Mouse (Mus musculus) kidney, adult 18-20 months (tissue): ENCODE data around the gene Tha1.
"Not testable (repeated sequence)": the region's sequence is repeated elsewhere in the genome, so short reads cannot be mapped to it uniquely, and the experiment has no call there.

Experiments used
- DNase-seq: peaks from one replicate; pipeline ENCODE4 v3.0.0; 2021

Gene Tha1

DNA sequence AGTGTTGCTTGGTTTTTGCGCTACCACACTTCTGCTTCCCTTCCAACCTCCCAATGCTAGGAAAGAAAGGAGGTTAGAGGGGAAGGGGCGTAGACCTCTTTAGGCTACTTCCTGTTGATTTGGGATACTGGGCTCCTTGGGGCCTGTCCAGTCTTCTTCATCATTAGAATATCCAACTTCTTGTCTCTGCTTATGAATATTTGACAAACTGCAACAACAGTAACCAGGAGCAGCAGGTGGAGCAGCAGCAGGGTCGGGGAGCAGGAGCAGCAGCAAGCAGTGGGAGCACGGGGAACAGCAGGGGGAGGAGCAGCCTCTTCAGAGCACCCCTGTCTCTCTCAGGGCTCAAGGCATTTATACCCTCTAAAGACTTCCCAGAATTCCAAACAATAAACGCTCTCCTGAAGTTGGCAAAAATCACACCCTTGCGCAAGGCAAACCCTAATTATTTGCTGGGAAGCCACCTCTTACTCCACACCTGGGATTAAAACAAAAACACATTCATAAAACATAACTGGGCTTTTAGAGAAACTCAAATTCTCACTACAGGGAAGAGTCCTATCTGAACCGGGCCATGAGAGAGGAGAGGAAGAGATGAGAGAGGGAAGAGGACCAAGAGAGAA is 25.6 kb downstream of the Tha1 start:
- DNase-seq = no peak

DNA sequence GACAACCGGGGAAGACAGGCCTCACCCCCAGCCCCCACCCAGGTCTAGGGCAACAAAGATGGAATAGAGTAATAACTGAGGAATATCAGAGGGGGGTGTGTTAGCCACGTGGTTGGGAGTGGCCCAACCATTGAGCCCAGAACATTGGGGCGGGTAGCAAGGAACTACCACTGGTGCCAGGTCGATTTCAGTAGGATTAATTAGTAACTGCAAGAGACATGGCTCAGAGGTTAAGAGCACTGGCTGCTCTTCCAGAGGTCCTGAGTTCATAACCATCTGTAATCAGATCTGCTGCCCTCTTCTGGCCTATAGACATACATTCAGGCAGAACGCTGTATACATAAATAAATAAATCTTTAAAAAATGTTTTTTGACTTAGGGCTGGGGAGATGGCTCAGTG is 26.6 kb downstream of the Tha1 start:
- peak; percentile 73 for DNase-seq

DNA sequence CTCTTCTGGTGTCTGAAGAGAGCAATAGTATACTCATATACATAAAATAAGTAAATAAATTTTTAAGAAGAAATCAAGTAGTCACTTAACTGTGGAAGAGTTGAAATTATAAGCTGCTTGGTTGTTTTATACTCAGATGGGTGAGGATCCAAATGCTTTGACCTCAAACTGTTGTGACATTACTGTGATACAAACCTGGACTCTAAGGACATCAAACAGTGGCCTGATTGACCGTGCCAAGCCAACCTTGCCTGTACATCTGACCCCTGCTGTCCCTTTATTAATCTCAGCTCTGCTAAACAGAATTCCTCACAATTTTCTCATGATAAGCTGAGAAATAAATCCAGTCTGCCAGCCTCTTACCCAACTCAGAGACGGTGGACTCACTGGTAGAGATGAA is 27.6 kb downstream of the Tha1 start:
- DNase-seq = no peak

DNA sequence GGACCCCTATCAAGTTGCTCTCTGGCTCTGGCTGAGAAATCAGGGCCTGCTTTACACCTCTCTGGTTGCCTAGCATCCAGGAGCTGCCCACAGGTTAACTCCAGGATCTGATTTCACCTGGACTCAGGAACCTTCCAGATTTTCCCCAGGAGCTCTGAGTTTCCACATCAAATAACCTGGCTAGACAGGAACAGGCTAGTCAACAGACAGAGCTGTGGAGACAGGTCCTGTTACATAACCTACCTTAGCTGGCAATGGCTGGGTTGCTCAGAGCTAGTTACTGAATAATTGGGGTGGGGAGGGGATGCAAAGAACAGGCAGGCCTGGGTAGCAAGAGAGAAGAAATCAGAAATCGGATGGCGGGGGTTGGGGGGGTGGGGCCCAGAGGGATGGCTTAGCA is 28.3 kb downstream of the Tha1 start:
- peak; percentile 56 for DNase-seq

DNA sequence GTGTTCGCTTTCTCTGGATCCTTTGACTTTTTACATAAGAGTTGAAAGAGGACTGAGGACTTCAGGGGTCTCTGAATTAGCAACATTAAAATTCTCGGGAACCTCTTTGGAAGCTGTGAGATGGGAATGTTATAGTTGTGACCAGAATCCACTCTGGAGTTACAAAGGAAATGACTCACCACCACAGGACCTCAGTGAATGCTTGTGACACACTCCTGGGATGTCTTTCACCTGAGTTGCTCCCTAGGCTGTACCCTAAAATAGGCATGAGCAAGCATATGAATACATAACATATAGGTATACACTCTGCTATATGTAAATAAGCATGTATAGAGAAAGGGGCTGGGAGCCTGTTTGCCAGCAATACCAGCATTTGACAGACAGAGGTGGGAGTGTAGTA is 29.8 kb downstream of the Tha1 start:
- DNase-seq = no peak

DNA sequence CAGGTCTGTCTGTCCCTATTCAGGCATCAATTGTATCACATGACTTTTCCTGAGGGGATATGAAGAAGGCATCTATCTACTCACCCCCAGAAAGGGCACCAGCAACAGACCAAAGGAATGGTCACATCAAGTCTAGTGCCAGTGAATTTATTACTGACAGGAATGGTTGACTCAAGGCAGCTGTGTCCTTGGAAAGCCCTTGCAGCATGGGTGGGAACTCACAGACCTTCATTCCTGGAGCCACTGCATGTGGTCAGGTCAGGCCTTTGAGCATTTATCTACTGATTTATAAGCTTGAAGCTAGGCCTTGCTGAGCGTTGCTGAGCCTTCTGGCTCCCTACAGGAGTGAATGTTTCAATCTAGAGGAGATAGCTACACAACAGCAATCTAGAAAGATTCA is 32.4 kb downstream of the Tha1 start:
- DNase-seq = no peak

DNA sequence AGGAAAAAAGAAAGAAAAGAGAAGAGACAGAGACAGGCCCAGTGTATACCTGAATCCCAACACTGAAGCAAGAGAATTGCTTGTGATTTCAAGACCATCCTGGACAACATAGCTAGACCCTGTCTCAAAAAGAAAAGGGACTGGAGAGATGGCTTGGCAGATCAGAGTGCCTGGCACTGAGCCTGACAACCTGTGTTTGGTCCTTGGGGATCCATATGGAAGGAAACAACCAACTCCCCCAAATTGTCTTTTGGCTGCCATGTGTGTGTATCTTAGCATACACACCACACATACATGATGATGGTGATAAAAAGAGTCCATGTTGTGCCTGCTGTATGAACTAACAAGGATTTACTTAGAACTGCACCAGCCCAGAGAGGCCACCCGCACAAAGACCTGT is 34.3 kb downstream of the Tha1 start:
- no peak for DNase-seq

DNA sequence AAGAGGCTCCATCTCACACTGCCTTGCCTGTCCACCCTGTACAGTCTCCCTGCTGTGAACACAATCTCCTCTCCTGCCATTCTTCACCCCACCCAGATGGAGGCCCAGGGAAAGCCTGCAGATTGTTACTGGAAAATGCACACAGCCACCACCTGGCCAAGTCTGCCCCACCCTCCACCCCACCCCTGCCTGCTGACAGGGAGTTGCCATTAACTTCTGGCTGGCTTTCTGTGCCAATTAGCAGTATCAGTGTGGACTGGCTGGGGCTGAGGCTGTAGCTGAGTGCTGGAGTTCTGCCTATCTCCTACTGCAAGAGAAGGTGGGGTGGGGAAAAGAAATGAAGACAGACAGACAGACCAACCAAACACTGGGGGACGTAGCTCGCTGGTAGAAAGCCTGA is 34.7 kb downstream of the Tha1 start:
- DNase-seq = peak; percentile 54

DNA sequence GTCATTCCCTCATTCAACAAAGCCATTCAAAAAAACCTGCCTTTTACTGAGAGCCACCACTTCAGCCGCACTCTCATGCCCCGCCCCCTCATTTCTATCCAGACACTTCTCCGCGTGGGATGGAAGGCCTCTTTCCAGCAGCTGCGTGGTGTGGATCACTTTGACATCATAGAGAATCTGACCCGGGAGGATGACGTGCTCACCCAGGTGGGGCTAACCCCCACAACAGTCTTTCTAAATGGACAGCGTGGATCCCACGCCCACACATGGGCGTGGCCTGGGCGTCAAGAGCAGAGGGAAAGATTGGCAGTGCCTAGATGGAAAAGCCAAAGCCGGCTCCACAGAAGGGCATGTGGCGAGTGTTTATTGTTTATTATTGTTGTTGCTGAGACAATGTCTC is 37.0 kb downstream of the Tha1 start:
- peak; percentile 54 for DNase-seq

DNA sequence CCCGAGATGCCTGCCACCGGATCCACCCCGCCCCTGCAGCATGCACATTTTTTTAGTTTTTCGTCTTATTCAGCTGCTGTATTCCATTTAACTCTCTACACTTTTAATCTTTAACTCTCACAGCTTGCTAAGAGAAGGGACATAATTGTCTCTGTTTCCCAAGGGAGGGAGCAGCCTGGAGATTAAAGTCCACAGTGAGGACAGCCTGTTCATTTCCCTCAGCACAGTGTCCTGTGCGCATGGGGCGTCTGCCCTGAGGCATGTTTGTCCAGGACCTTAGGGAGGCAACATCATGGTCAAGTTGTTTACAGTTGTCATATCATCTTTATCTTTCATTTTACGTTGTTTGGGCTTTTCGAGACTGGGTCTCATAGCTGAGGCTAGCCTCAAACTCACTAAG is 39.2 kb downstream of the Tha1 start:
- DNase-seq = peak; percentile 78

DNA sequence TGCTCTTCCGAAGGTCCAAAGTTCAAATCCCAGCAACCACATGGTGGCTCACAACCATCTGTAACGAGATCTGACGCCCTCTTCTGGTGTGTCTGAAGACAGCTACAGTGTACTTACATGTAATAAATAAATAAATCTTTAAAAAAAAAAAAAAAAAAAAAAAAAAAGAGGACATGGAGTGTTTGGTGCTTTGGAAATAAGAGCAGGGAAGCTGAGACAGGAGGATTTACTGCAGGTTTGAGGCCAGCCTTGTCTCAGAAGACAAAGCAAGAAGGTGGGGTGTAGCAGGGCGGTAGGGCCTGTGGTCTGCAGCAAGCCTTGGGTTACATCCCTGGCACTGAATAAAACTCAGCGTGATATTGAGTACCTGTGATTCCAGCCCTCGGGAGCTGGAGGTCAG is 39.8 kb downstream of the Tha1 start:
- not testable (repeated sequence) for DNase-seq

DNA sequence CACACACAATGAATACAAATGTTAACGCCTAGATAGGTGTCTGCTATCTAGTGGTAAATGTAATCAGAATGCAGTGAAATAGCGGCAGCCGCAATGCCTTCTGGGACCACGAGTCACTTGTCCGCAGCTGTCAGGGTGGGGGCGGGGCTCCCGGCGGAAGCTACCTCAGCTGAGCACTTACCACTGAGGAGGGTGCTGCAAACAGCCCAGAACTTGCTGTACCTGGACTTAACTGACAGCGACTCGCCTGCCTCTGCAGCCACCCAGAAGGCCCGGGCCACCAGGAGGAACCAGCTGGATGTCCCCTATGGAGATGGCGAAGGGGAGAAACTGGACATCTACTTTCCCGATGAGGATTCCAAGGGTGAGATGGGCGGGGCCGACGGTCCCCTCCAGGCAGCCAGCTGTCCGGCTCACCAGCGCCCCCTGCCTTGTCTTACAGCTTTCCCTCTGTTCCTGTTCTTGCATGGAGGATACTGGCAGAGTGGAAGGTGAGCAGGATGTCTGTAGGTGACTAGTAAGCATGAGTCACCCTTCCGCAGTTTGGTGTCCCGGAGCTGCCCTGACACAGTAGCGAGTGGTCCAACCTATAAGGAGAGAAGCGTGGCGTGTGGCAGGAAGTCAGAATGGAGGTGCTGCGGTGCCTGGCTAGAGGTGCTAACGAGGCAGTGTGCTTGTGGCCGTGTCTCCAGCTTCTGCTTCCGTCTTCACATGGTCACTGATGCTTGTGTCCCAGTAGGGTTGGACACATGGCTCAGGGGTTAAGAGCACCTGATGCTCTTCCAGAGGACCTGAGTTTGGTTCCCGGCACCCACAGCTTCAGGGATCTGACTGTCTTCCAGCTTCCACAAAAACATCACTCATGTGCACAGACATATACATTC is 41.0 kb downstream of the Tha1 start:
- peak; percentile 79 for DNase-seq

DNA sequence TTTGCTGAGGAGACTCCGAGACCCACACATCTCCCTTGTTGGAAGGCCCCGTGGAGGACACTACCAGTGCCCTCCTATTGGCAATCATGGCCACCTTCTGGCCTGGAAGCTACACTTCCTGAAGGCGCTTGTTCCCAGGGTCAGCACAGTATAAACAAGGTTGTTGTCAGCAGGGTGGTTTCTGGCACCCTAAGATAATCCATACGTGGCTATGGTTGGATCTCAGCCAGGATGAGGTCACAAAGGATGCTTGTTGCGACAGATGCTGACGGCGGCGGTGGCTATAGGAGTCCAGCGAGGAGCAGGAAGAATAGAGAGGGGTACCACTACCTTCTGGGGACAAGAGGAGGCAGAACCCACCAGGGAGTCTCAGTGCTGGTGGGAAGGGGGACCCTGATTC is 42.9 kb downstream of the Tha1 start:
- DNase-seq = no peak

DNA sequence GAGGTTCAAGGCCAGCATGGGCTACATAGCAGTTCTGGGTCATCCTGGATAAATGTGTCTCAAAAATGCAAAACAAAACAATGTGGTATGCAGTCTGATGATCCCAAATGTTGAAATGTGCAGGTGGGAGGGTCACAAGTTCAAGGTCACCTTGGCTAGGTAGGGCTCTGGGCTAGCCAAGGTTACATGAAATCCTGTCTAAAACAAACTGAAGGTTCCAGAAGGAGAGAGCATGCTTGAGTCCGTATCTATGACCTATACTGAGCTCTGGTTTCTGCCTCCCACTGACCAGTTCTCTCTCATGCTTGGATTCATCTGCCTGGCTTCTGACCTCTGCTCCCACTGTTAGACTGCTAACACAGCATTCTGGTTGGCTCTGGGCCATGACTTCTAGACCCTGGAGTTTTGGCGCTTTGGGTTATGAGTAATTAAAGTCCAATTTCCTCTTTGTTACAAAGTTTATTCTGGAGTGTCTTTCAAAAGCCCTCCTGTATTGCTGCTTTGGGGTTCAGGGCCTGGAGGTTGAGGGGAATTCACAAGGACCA is 43.5 kb downstream of the Tha1 start:
- peak; percentile 85 for DNase-seq

DNA sequence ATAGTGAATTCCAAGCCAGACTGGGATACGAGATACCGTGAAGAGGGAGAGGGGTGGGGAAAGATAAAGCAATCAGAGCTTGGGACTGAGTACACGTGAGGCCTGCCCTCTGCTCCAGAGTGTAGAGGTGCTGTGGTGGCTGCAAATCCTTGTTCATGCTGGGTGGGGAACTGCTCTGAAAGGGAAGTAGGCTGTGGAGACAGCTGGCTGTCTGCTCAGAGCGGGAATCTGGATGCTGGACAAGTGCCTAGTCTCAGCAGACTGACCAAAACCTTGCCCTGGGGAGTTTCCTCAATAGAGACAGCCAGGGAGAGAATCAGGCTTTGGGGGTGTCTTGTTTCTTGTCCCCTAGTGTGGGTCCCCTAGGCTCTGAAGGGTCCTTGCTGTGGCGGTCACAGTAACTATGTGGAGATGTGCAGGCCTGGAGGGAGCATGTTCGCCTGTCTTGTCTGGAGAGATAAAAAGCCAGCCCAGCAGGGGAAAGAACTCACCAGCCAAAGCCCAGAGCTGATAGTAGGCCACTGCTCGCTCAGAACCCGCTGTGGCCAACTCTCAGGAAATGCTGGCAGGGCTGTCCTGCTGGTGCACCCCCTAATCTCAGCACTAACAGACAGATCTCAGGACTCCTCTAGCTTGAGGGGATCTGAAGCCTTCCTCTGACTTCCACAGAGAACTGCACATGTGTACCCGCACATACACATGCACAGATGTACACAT is 44.2 kb downstream of the Tha1 start:
- DNase-seq = peak; percentile 63

DNA sequence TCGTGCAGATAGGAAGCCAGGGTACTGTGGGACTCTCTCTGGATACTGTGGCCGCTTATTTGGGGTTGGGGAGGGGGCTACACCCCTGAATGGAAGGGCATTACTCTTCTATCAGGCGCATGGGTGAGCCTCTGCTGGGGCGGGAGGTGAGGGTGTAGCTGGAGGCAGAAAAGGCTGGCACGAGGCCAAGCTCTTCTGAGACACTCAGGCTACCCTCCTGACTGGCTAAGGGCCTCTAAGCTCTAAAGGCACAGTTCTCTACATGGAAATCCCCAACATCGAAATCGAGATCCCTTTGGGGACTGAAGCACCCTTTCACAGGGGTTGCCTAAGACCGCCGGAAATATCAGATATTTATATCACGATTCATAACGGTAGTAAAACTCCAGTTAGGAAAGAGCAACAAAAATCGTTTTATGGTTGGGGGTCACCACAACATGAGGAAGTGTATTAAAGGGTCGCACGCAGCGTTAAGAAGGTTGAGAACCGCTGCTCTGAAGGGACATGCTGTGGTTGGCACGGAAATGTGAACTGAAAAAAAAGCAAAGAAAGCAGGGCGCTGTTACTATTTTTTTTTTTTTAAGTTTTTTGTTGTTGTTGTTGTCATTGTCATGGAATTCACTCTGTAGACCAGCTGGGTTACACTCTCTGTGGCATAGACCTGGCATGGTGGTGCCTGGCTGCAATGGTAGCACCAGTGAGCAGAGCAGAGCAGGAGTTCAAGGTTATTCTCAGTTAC is 45.0 kb downstream of the Tha1 start:
- DNase-seq = peak; percentile 50

DNA sequence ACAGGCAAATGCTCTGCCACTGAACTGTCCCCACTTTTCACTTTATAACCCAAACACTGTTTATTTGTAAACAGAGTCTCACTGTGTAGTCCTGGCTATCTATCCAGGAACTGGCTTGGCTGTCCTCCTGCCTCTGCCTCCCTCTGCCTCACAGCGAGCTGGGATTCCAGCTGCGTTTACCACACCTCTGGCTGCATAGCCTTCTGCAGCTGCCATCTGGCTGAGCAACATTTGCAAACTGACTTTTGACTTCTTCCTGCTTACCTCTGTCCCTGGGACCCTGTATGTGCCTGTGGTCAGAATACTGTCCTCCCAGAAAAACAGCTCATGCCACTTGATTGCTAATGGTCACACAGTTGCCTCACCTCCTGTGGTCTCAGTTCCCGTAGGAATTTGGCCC is 45.9 kb downstream of the Tha1 start:
- DNase-seq = no peak

DNA sequence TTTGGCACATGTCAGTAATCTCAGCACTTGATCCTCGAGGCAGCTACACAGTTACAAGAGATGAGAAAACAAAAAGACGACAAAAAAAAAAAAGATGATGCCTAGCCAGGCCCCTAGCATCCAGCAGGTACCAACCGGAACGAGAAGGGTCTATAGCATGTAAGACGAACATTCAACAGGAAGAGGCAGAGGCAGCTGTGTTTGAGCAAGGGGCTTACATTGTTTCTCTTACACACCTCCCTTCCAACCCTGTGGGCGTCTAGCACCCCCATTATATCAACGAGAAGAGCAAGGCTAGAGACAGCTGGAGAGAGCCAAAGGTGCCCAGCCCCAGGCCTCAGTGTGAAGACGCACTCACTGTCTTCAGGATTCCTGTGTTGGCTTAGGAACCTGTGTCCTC is 46.4 kb downstream of the Tha1 start:
- DNase-seq = no peak

DNA sequence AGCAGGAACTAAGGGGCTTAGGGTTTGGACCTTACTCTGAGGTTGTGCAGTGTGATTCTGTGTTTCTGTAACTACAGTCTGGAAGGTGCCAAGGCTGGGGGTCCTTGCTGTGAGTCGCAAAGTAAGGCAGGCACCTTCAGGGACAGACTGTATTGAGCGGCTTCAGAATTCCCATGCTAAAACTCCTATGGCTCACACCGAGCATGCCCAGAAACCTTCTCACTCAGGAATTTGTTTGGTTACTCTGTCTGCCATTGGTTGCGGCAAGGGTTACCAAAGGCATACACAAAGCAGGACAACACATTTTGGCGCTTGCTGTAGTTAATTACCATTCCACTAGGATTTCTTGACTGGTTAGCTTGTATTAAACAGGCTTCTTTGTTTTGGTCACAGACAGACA is 47.1 kb downstream of the Tha1 start:
- DNase-seq = no peak

DNA sequence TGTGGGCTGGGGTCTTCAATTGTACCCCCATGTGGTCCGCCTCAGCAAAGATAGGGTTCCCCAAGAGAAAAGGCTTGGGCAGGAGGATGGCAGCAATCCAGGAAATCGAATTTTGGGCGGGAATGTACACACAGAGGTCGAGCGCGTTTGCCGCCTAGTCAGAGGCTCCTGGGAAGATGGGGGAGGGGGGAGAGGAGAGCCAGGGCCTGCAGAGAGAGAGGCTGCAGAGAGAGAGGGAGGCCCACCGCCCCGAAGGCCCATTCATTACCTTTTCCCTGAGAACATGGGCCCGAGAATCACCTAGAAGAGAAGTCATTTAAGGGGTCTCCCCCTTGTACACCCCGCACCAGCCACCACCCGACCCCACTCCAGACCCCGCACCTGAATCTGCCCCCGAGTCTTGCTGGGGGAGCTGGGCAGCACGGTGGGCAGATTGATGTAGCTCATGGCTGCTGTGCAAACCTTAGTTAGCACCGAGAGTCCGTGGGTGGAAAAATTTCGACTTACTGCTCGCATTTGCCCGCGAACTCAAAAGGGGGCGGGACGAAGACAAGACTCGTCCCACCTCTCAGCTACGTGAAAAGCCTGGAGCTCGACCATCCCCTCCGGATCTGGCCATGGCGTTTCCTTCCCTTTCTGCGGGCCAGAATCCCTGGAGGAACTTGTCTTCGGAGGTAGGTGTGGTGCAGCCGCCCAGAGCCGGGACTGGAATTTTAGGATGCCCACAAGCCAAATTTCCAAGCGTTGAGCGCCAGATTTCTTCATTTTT is 47.8 kb downstream of the Tha1 start, which contains the start of the genes Afmid and Tk1:
Gene Afmid (plus strand): TSS at position 592 of the 769 bp plus-strand sequence.
Gene Tk1 (minus strand): TSS at position 760 of the 769 bp plus-strand sequence.
- DNase-seq = peak; percentile 79

DNA sequence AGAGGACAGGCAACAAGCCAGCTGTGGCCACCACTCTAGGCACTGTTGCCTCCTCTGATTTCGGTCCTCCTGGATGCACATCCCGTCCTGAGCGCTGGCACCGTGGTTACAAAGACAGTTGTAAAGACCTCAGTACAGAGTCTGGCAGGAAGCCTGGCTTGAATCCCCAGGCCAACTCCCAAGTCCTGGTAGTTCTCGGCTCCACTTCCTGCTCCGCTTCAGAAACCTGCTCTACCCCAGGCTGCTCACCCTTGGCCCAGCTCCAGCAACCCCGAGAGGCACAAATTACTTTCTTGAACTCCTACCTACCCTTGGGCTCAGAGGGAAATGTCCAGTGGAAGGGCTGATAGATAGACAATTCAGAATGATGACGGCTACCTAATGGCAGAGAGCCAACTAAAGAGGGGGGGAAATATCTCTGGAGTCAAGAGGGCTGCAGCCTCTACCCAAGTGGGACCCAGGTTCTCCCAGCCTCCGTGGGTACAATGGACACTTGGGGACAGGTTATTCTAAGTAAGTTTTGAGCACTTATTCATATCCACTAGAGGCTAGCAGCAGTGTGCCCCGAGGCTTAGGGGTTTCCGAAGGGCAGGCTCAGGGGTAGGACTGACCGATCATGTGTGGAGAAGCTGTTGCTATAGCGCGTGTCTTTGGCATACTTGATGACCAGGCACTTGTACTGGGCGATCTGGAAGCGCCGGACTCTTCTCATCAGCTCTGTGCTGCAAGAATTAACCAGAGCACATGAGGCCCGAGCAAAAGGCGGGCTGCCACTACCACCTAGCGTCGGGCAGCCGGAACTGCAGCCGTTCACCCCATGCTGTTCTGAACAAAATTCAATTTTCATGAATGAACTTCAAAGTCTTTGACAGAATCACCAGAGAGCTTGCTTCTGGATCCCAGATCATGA is 49.0 kb downstream of the Tha1 start:
- DNase-seq = peak; percentile 85
